Mouse (Mus musculus): ENCODE data around the gene Mrgprh.

Gene Mrgprh

GRCm38 (mm10) chr17:12916588-12917380 lies 41.0 kb downstream of the Mrgprh start:
- DNase-seq (ENCODE audit: inconsistent ontology term) = no peak

GRCm38 (mm10) chr17:12921073-12921472 lies 45.2 kb downstream of the Mrgprh start:
- DNase-seq (ENCODE audit: inconsistent ontology term) = no peak

GRCm38 (mm10) chr17:12925001-12925400 lies 49.2 kb downstream of the Mrgprh start:
- DNase-seq (ENCODE audit: inconsistent ontology term) = no peak

DNA sequence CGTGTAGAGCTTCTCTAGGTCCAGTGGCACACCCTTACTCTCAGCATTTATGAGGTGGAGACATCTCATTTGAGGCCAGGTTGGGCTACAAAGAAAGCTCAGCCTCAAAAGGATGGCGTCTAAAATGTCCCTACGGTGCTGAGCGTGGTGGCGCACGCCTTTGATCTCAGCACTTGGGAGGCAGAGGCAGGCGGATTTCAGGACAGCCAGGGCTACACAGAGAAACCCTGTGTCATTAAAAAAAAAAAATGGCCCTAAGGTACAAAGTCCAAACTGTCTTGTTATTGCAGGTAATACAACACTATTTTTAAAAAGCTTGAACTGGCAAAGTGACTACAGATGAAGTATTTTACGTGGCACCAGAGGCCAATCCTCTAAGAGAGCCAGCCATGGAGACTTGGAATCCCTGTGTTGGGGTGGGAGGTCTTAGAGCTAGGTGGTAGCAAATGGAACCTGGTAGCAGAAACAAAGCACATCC lies 49.9 kb downstream of the Mrgprh start:
- no peak for DNase-seq (ENCODE audit: inconsistent ontology term)
